Mouse (Mus musculus) activated CD4-positive, CD25-positive, alpha-beta regulatory T cell, adult 9 weeks (primary cell): ENCODE data around the gene Zfp689. TPM values are rescaled to one million over a fixed set of nuclear protein-coding genes. Genes with fewer than 3 reads are reported as not detected.

ENCODE experiments used
- polyA plus RNA-seq: library from polyadenylated mRNA; unstranded; fragments of 100-300 nt; shearing (Covaris generic); gene quantifications from one replicate; pipeline ENCODE4 v1.2.1, GENCODE M21; 2017

Gene Zfp689
- polyA plus RNA-seq = 8.9 TPM

GRCm38 (mm10) chr7:127448521-127449300 lies at the start of gene Zfp689:
Zfp689 (minus strand) TSS chr7:127449158.

GRCm38 (mm10) chr7:127478635-127479317 lies 29.8 kb upstream of the Zfp689 start, which contains the start of gene Fbrs:
Fbrs (plus strand) TSS chr7:127479199.

DNA sequence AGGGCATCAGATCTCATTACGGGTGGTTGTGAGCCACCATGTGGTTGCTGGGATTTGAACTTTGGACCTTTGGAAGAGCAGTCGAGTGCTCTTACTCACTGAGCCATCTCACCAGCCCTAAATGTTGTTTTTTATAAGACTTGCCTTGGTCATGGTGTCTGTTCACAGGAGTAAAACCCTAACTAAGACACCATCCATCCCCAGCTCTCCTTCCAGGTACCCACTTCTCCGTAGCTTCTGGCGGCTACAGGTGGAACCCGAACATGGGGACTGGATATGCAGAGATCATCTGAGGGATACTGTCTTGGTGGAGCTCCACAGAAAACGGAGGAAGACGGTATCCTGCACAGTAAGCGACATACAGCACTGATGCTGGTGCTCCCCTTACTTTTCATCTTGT lies 10.4 kb upstream of the Zfp689 start, which contains the start of gene Prr14:
Gene Prr14, plus strand, starts transcription at position 301 of the 400 bp plus-strand sequence.

DNA sequence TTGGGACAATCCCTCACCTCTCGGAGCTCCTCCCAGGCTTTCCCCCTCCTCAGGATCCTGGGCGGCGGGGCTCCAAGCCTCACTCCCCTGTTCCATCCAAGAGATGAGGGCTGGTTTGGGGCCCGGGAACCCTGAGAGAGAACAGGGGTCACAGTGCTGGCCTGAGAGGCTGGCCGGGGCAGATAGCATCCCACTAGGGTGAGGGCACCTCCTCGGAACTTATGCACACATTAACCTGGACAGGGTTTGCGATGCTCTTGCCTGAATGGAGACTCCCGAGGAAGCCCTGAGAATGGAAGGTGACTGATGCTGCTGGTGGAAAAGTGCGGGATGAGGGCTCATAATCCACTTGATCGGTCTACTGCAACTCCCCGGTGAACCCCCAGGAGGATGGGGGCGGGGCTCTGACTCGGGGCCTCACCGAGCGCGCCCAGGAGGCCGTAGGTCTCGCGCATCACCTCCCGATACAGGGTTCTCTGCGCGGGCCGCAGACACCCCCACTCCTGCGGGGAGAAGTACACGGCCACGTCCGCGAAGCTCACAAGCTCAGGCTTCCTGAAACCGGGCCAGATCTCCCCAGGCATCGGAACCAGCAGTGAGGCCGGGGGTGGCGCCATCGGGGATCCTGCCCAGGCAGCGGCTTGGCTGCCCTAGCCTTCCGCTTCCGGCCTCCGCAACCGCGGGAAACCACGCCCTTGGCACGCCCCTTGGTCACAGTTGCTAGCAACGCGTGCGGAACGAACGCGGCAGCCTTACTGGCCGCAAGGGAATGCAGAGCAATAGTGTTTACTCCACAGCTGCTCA lies 27.4 kb downstream of the Zfp689 start, which contains the start of gene Zfp688:
Gene Zfp688, minus strand, starts transcription at position 681 of the 804 bp plus-strand sequence.

GRCm38 (mm10) chr7:127406002-127406987 lies 42.7 kb downstream of the Zfp689 start, which contains the start of gene Zfp764:
Zfp764 (minus strand) TSS chr7:127406822.

GRCm38 (mm10) chr7:127393157-127393943 lies 55.6 kb downstream of the Zfp689 start, which contains the start of gene E430018J23Rik:
E430018J23Rik (minus strand) TSS chr7:127393629.

Other genes with a start within 250 kb of the Zfp689 start
- 12.2 TPM for gene Tbc1d10b, start 240.7 kb downstream of the Zfp689 start, polyA plus RNA-seq
- gene Mylpf, start 240.3 kb downstream of the Zfp689 start, polyA plus RNA-seq = 20.7 TPM
- gene Zfp553, start 216.1 kb downstream of the Zfp689 start, polyA plus RNA-seq = 20.7 TPM
- 488 TPM for gene Sept1, start 216.0 kb downstream of the Zfp689 start, polyA plus RNA-seq
- 0.43 TPM for gene Zfp771, start 204.9 kb downstream of the Zfp689 start, polyA plus RNA-seq
- 48.1 TPM for gene Dctpp1, start 188.4 kb downstream of the Zfp689 start, polyA plus RNA-seq
- 22.3 TPM for gene Sephs2, start 175.1 kb downstream of the Zfp689 start, polyA plus RNA-seq
- 433 TPM for gene Itgal, start 152.9 kb downstream of the Zfp689 start, polyA plus RNA-seq
- 0.34 TPM for gene Zfp768, start 103.6 kb downstream of the Zfp689 start, polyA plus RNA-seq
- 18.2 TPM for gene Zfp747, start 73.1 kb downstream of the Zfp689 start, polyA plus RNA-seq
- 7.5 TPM for gene 9130019O22Rik, start 62.0 kb downstream of the Zfp689 start, polyA plus RNA-seq
- gene E430018J23Rik, start 55.5 kb downstream of the Zfp689 start, polyA plus RNA-seq = 6.0 TPM
- 12.8 TPM for gene Zfp764, start 42.3 kb downstream of the Zfp689 start, polyA plus RNA-seq
- 40.2 TPM for gene Zfp688, start 27.1 kb downstream of the Zfp689 start, polyA plus RNA-seq
- 145 TPM for gene Prr14, start 10.5 kb upstream of the Zfp689 start, polyA plus RNA-seq
- gene Fbrs, start 30.0 kb upstream of the Zfp689 start, polyA plus RNA-seq = 12.4 TPM
- 92.7 TPM for gene Srcap, start 62.8 kb upstream of the Zfp689 start, polyA plus RNA-seq
- 9.3 TPM for gene Gm42715, start 70.4 kb upstream of the Zfp689 start, polyA plus RNA-seq
- 10.7 TPM for gene Tmem265, start 112.2 kb upstream of the Zfp689 start, polyA plus RNA-seq
- gene Phkg2, start 124.2 kb upstream of the Zfp689 start, polyA plus RNA-seq = 99.1 TPM
- 0.99 TPM for gene Ccdc189, start 139.4 kb upstream of the Zfp689 start, polyA plus RNA-seq
- gene Rnf40, start 139.6 kb upstream of the Zfp689 start, polyA plus RNA-seq = 137 TPM
- gene Zfp629, start 166.6 kb upstream of the Zfp689 start, polyA plus RNA-seq = 1.3 TPM